In the genomic region with DNA sequence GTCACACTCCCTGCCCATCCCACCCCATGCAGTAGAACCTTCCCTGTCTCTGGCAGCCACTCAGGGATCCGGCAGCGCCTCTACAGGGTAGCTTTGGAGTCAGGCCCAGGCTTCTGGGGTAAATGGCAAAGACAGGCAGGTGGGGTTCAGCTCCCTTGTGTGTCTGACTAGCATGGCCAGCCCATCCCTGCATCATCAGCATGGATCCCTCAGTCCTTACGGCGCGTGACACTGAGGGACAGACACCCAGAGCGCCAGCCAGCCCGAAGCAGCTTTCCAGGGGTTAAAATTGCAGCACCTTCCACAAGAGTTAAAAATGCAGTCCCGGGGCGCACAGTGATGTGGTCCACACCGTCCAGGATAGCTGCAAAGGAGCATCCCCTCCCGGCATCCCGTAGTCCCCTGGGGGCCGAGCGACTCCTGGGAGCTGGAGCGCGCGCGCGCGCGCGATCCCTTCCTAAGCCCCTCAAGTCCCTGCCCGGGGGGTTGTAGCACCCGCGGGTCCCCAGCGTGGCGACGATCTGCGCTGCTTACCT, we compare ENCODE assay signal across 8 mouse cellular contexts. TPM values are rescaled to one million over a fixed set of nuclear protein-coding genes. Genes with fewer than 3 reads are reported as not detected.
DNase-seq lines count a peak whose midpoint lies in the region; ATAC-seq and TF ChIP-seq lines count a peak whose summit lies in the region.

No protein-coding gene starts in this region.

- H3K4me1 ChIP-seq in kidney, adult 2 months (ENCODE audit: control insufficient read depth, insufficient read depth, low read length) = no peaks in the 10 kb centered on the region
- H3K4me1 ChIP-seq in ES-E14 (ENCODE audit: control insufficient read depth in 2 of 2, insufficient read depth in 2 of 2, low read length in 2 of 2, poor library complexity in 1 of 2) = peaks cover 4 to 34% of the 10 kb centered on the region in 2 experiments; a peak in 3 of 4 replicates
- H3K4me1 ChIP-seq in embryonic facial prominence, embryonic 11.5 days (ENCODE audit: control insufficient read depth, insufficient read depth, low read length) = peaks cover 9% of the 10 kb centered on the region
- peaks cover 64% of the 10 kb centered on the region for H3K4me1 ChIP-seq in hindbrain, embryonic 14.5 days (replicated peaks; ENCODE audit: control insufficient read depth, insufficient read depth, low read length)
- peaks cover 17% of the 10 kb centered on the region for H3K4me1 ChIP-seq in lung, postnatal 0 days (ENCODE audit: insufficient read depth, low read depth, low read length)
- peaks cover 29% of the 10 kb centered on the region for H3K4me1 ChIP-seq in stomach, embryonic 14.5 days (ENCODE audit: control insufficient read depth, insufficient read depth, low read length)

- H3K9me3 ChIP-seq in ES-E14 (ENCODE audit: control insufficient read depth, insufficient read depth, low read depth, low read length) = no peaks in the 10 kb centered on the region
- no peaks in the 10 kb centered on the region for H3K9me3 ChIP-seq in embryonic facial prominence, embryonic 11.5 days (replicated peaks; ENCODE audit: control insufficient read depth, low read length)
- H3K9me3 ChIP-seq in hindbrain, embryonic 14.5 days (ENCODE audit: control insufficient read depth, low read length) = no peaks in the 10 kb centered on the region
- no peaks in the 10 kb centered on the region for H3K9me3 ChIP-seq in lung, postnatal 0 days (ENCODE audit: low read length)
- no peaks in the 10 kb centered on the region for H3K9me3 ChIP-seq in stomach, embryonic 14.5 days (ENCODE audit: control insufficient read depth, low read depth, low read length)

- in situ Hi-C loops in ES-E14 (cut with MboI; ENCODE audit: low sequenced_read_pairs in 2 of 2, unreplicated experiment in 2 of 2) = no loop called here

- TF ChIP-seq EP300 in lung, postnatal 0 days (IDR thresholded peaks at IDR 0.05) = no peak

- no peaks in the 10 kb centered on the region for H3K36me3 ChIP-seq in kidney, adult 2 months (ENCODE audit: control insufficient read depth, insufficient read depth, low read length)
- no peaks in the 10 kb centered on the region for H3K36me3 ChIP-seq in ES-E14 (ENCODE audit: control insufficient read depth, insufficient read depth, low read length, poor library complexity, severe bottlenecking)
- no peaks in the 10 kb centered on the region for H3K36me3 ChIP-seq in embryonic facial prominence, embryonic 11.5 days (replicated peaks; ENCODE audit: control insufficient read depth, insufficient read depth, low read depth, low read length)
- no peaks in the 10 kb centered on the region for H3K36me3 ChIP-seq in hindbrain, embryonic 14.5 days (replicated peaks; ENCODE audit: control insufficient read depth, insufficient read depth)
- H3K36me3 ChIP-seq in lung, postnatal 0 days (ENCODE audit: insufficient read depth, low read length) = no peaks in the 10 kb centered on the region
- H3K36me3 ChIP-seq in stomach, embryonic 14.5 days (ENCODE audit: control insufficient read depth, insufficient read depth, low read length) = no peaks in the 10 kb centered on the region

- no peak for TF ChIP-seq CTCF in kidney, adult 2 months (conservative IDR thresholded peaks at IDR 0.05; ENCODE audit: insufficient read depth, insufficient read length, low read depth, low read length)
- peak; percentile 47 for TF ChIP-seq CTCF in lung, postnatal 0 days (IDR thresholded peaks at IDR 0.05)

- 0 out of 2 replicates have a peak, but pooled peaks have one; percentile 2 for ATAC-seq in embryonic facial prominence, embryonic 11.5 days (replicated peaks; ENCODE audit: insufficient number of reproducible peaks, low FRiP score, low TSS enrichment, low read depth)
- ATAC-seq in hindbrain, embryonic 14.5 days (ENCODE audit: low FRiP score) = peak; percentile 21; the same call in 1 of the 2 replicates
- no peak for ATAC-seq in lung, postnatal 0 days
- ATAC-seq in stomach, embryonic 14.5 days (ENCODE audit: insufficient number of reproducible peaks, insufficient read depth, low FRiP score, low read depth) = 0 out of 2 replicates have a peak, but pooled peaks have one; percentile 8

- H3K27ac ChIP-seq in kidney, adult 2 months (ENCODE audit: insufficient read depth, low read depth, low read length) = no peak overlapping the region
- no peak overlapping the region for H3K27ac ChIP-seq in ES-E14 (ENCODE audit: insufficient read depth, low read depth, low read length, poor library complexity, severe bottlenecking)
- peak overlapping the region; percentile 57 for H3K27ac ChIP-seq in embryonic facial prominence, embryonic 11.5 days (replicated peaks; ENCODE audit: low read depth, low read length)
- H3K27ac ChIP-seq in hindbrain, embryonic 14.5 days = peak overlapping the region; percentile 97
- peak overlapping the region; percentile 69 for H3K27ac ChIP-seq in lung, postnatal 0 days (ENCODE audit: low read length)
- H3K27ac ChIP-seq in stomach, embryonic 14.5 days (ENCODE audit: low read length) = peak overlapping the region; percentile 61; the same call in 1 of the 2 replicates

- WGBS in kidney, adult 2 months = 6% methylated on average over 29 of the region's 29 CpGs
- WGBS in embryonic facial prominence, embryonic 11.5 days = 1% methylated on average over 29 of the region's 29 CpGs
- under 1% methylated on average over 29 of the region's 29 CpGs for WGBS in hindbrain, embryonic 14.5 days
- 3% methylated on average over 28 of the region's 29 CpGs for WGBS in lung, postnatal 0 days
- WGBS in stomach, embryonic 14.5 days = 3% methylated on average over 29 of the region's 29 CpGs

- no peak for TF ChIP-seq POLR2A in kidney, adult 2 months (IDR thresholded peaks at IDR 0.05; ENCODE audit: low read depth, low read length)

- peak overlapping the region; percentile 76 for H3K9ac ChIP-seq in ES-E14 (ENCODE audit: insufficient read depth, low read depth, low read length, poor library complexity, severe bottlenecking)
- H3K9ac ChIP-seq in embryonic facial prominence, embryonic 11.5 days (replicated peaks; ENCODE audit: low read length) = peak overlapping the region; percentile 86
- H3K9ac ChIP-seq in hindbrain, embryonic 14.5 days = peak overlapping the region; percentile 98
- H3K9ac ChIP-seq in lung, postnatal 0 days (replicated peaks; ENCODE audit: low read depth) = peak overlapping the region; percentile 62
- peak overlapping the region; percentile 61 for H3K9ac ChIP-seq in stomach, embryonic 14.5 days (replicated peaks; ENCODE audit: low read depth, low read length)

- H3K4me2 ChIP-seq in embryonic facial prominence, embryonic 11.5 days (ENCODE audit: low read depth, low read length) = peak overlapping the region; percentile 95
- H3K4me2 ChIP-seq in hindbrain, embryonic 14.5 days (replicated peaks) = peak overlapping the region; percentile 85
- peak overlapping the region; percentile 82 for H3K4me2 ChIP-seq in lung, postnatal 0 days (replicated peaks; ENCODE audit: low read depth, low read length)
- H3K4me2 ChIP-seq in stomach, embryonic 14.5 days (replicated peaks; ENCODE audit: low read depth, low read length) = peak overlapping the region; percentile 94

- peak; percentile 21 for DNase-seq in kidney, adult 2 months
- DNase-seq in kidney, adult 11 months = no peak
- no peak for DNase-seq in ES-E14 (ENCODE audit: low read depth, low spot score)
- peak; percentile 43 for DNase-seq in embryonic facial prominence, embryonic 11.5 days (ENCODE audit: low spot score)
- DNase-seq in hindbrain, embryonic 14.5 days (ENCODE audit: low spot score) = no peak
- no peak for DNase-seq in lung, postnatal 0 days (ENCODE audit: low spot score)
- no peak for DNase-seq in adrenal gland, postnatal 36 days

- H3K4me3 ChIP-seq in kidney, adult 2 months (ENCODE audit: insufficient read depth, low read depth, low read length) = peak overlapping the region; percentile 49
- H3K4me3 ChIP-seq in ES-E14 (ENCODE audit: insufficient read depth in 1 of 2, low read depth in 1 of 2, low read length in 2 of 2, poor library complexity in 1 of 2, severe bottlenecking in 1 of 2) = peak overlapping the region; percentile 82 to 84
- peak overlapping the region; percentile 72 for H3K4me3 ChIP-seq in embryonic facial prominence, embryonic 11.5 days (ENCODE audit: low read depth, low read length)
- H3K4me3 ChIP-seq in hindbrain, embryonic 14.5 days (replicated peaks; ENCODE audit: low read length) = peak overlapping the region; percentile 82
- peak overlapping the region; percentile 64 for H3K4me3 ChIP-seq in lung, postnatal 0 days (ENCODE audit: low read depth, low read length)
- H3K4me3 ChIP-seq in stomach, embryonic 14.5 days (ENCODE audit: low read depth, low read length) = peak overlapping the region; percentile 70

- H3K27me3 ChIP-seq in kidney, adult 2 months (replicated peaks; ENCODE audit: control insufficient read depth, insufficient read depth, low read length) = no peaks in the 10 kb centered on the region
- H3K27me3 ChIP-seq in embryonic facial prominence, embryonic 11.5 days (ENCODE audit: control insufficient read depth, insufficient read depth, low read length) = no peaks in the 10 kb centered on the region
- no peaks in the 10 kb centered on the region for H3K27me3 ChIP-seq in hindbrain, embryonic 14.5 days (ENCODE audit: control insufficient read depth, insufficient read depth, low read length)
- no peaks in the 10 kb centered on the region for H3K27me3 ChIP-seq in lung, postnatal 0 days (replicated peaks; ENCODE audit: insufficient read depth, low read length)
- H3K27me3 ChIP-seq in stomach, embryonic 14.5 days (ENCODE audit: control insufficient read depth, insufficient read depth, low read length) = no peaks in the 10 kb centered on the region

TF ChIP-seq in ES-E14, 5 proteins besides CTCF, POLR2A, EP300 and RAD21:
- TF ChIP-seq ZNF384 (IDR thresholded peaks at IDR 0.05; ENCODE audit: low read depth, low read length) (no peak), CHD2 (IDR thresholded peaks at IDR 0.05; ENCODE audit: low read depth, low read length) (no peak), HCFC1 (IDR thresholded peaks at IDR 0.05; ENCODE audit: borderline replicate concordance, insufficient read depth, low read length) (no peak), MAFK (IDR thresholded peaks at IDR 0.05; ENCODE audit: insufficient read depth, low read depth, low read length) (no peak), ZC3H11A (IDR thresholded peaks at IDR 0.05; ENCODE audit: borderline replicate concordance, low read depth, low read length) (no peak)

RNA-seq across cellular contexts. Expression of gene Coro2b, which starts 0.7 kb away (rescaled TPM):
- 9.8 and 11.0 TPM in 2 replicates for polyA plus RNA-seq in kidney, adult 2 months (2012; rRNA removed)
- 4.8 and 6.2 TPM in 2 replicates for total RNA-seq in ES-E14 (2012; rRNA removed)
- 6.5 and 8.7 TPM in 2 replicates for polyA plus RNA-seq in embryonic facial prominence, embryonic 11.5 days (2014; fragmentation: Nextera tagmentation; extraction: Ambion mirVana)
- 35.8 and 38.5 TPM in 2 replicates for polyA plus RNA-seq in hindbrain, embryonic 14.5 days (2014; fragmentation: Nextera tagmentation; extraction: Ambion mirVana)
- 13.9 and 15.8 TPM in 2 replicates for polyA plus RNA-seq in lung, postnatal 0 days (2015; fragmentation: Nextera tagmentation; extraction: Ambion mirVana)
- polyA plus RNA-seq in stomach, embryonic 14.5 days (2014; fragmentation: Nextera tagmentation; extraction: Ambion mirVana) = 9.6 and 13.0 TPM in 2 replicates
- 10 to 100 TPM in 1 of 2 experiments, 1 to 10 TPM in 1; 8.4 to 14.6 TPM for total RNA-seq in adrenal gland, postnatal 36 days (2021)

Comparison
In these comparisons a context has a peak if more than half of its experiments do, and no peak if none do; other contexts are left out.
1. DNase-seq: peak in kidney, adult 2 months (single experiment) and embryonic facial prominence, embryonic 11.5 days (single experiment); none in kidney, adult 11 months (single experiment), ES-E14 (single experiment), hindbrain, embryonic 14.5 days (single experiment), lung, postnatal 0 days (single experiment) and adrenal gland, postnatal 36 days (0 of 2).
2. H3K27ac ChIP-seq: peak in embryonic facial prominence, embryonic 11.5 days (single experiment), hindbrain, embryonic 14.5 days (single experiment), lung, postnatal 0 days (single experiment) and stomach, embryonic 14.5 days (single experiment); none in kidney, adult 2 months (single experiment) and ES-E14 (single experiment).
3. Peak in every context shown above with its lines, with median percentiles within 50 percentile points of each other: H3K4me3 ChIP-seq, H3K9ac ChIP-seq and H3K4me2 ChIP-seq.